8 mouse cellular contexts compared by ENCODE assay signal in genomic region chr4:21776091-21776945, GRCm38 (mm10). TPM values are rescaled to one million over a fixed set of nuclear protein-coding genes. Genes with fewer than 3 reads are reported as not detected.
A peak's percentile ranks its signal among the peaks of the same experiment; 100 is the strongest.
DNase-seq lines count a peak whose midpoint lies in the region; ATAC-seq and TF ChIP-seq lines count a peak whose summit lies in the region.

No protein-coding gene starts in this region.

- under 1% methylated on average over 46 of the region's 46 CpGs for WGBS in heart, embryonic 12.5 days
- WGBS in kidney, postnatal 0 days, result under 1% methylated on average over 45 of the region's 46 CpGs
- WGBS in liver, adult 2 months, result under 1% methylated on average over 46 of the region's 46 CpGs

- peak overlapping the region; percentile 83 for H3K4me3 ChIP-seq in brown adipose tissue, adult 24 weeks (ENCODE audit: insufficient read depth, low read depth, low read length)
- H3K4me3 ChIP-seq in heart, embryonic 12.5 days, result peak overlapping the region; percentile 79
- peak overlapping the region; percentile 96 for H3K4me3 ChIP-seq in kidney, postnatal 0 days (replicated peaks; ENCODE audit: low read depth, low read length)
- H3K4me3 ChIP-seq in liver, adult 2 months (ENCODE audit: insufficient read depth, low read depth, low read length), result peak overlapping the region; percentile 100
- peak overlapping the region; percentile 85 for H3K4me3 ChIP-seq in myocyte

- H3K79me2 ChIP-seq in liver, adult 2 months (ENCODE audit: control insufficient read depth, insufficient read depth, low read length), result peaks cover 10% of the 10 kb centered on the region
- peaks cover 21% of the 10 kb centered on the region for H3K79me2 ChIP-seq in myocyte (ENCODE audit: control insufficient read depth, insufficient read depth)

- ATAC-seq in erythroid progenitor cell, adult 5-6 weeks (replicated peaks; ENCODE audit: low FRiP score, poor library complexity, severe bottlenecking), result peak; percentile 91
- ATAC-seq in heart, embryonic 12.5 days (ENCODE audit: insufficient number of reproducible peaks, low FRiP score), result peak; percentile 98
- peak; percentile 98 for ATAC-seq in kidney, postnatal 0 days (replicated peaks; ENCODE audit: low FRiP score, low read depth)

- H3K9ac ChIP-seq in heart, embryonic 12.5 days, result peak overlapping the region; percentile 85
- H3K9ac ChIP-seq in kidney, postnatal 0 days (ENCODE audit: low read depth, low read length), result peak overlapping the region; percentile 86
- H3K9ac ChIP-seq in liver, adult 2 months (ENCODE audit: low read depth, low read length), result peak overlapping the region; percentile 99

- H3K4me2 ChIP-seq in heart, embryonic 12.5 days, result peak overlapping the region; percentile 78
- H3K4me2 ChIP-seq in kidney, postnatal 0 days (ENCODE audit: low read length), result peak overlapping the region; percentile 77
- peak overlapping the region; percentile 89 for H3K4me2 ChIP-seq in myocyte (ENCODE audit: low read depth)

- no peak for TF ChIP-seq CTCF in kidney, postnatal 0 days (IDR thresholded peaks at IDR 0.05; ENCODE audit: low read depth)
- TF ChIP-seq CTCF in liver, adult 2 months (IDR thresholded peaks at IDR 0.05; ENCODE audit: low read depth, low read length), result no peak

- H3K9me3 ChIP-seq in heart, embryonic 12.5 days (replicated peaks), result no peaks in the 10 kb centered on the region
- H3K9me3 ChIP-seq in kidney, postnatal 0 days (replicated peaks; ENCODE audit: low read length), result no peaks in the 10 kb centered on the region

- peak overlapping the region; percentile 63 for H3K27ac ChIP-seq in brown adipose tissue, adult 24 weeks (replicated peaks; ENCODE audit: low read depth, low read length)
- H3K27ac ChIP-seq in heart, embryonic 12.5 days (ENCODE audit: poor library complexity, severe bottlenecking), result peak overlapping the region; percentile 41; the same call in 1 of the 2 replicates
- no peak overlapping the region for H3K27ac ChIP-seq in kidney, postnatal 0 days
- H3K27ac ChIP-seq in liver, adult 2 months (replicated peaks; ENCODE audit: insufficient read depth, low read depth, low read length), result peak overlapping the region; percentile 89

- TF ChIP-seq POLR2A in liver, adult 2 months (IDR thresholded peaks at IDR 0.05; ENCODE audit: extremely low read depth, insufficient read depth, low read length), result peak; percentile 68
- peak; percentile 91 for TF ChIP-seq POLR2A in myocyte (IDR thresholded peaks at IDR 0.05; ENCODE audit: insufficient read length, low read depth)

- DNase-seq in CD4-positive, CD25-positive, alpha-beta regulatory T cell, adult 2 months (ENCODE audit: low read depth, low spot score), result peak; percentile 92
- DNase-seq in kidney, postnatal 0 days (ENCODE audit: low spot score), result peak; percentile 94
- peak; percentile 69 for DNase-seq in liver, adult 2 months (ENCODE audit: extremely low read depth, low read depth, low spot score)
- peak; percentile 95 to 98 for DNase-seq in spleen, postnatal 4 days (ENCODE audit: low spot score in 2 of 2)

- H3K27me3 ChIP-seq in heart, embryonic 12.5 days (replicated peaks), result no peaks in the 10 kb centered on the region
- no peaks in the 10 kb centered on the region for H3K27me3 ChIP-seq in kidney, postnatal 0 days (ENCODE audit: insufficient read depth, low read length)
- H3K27me3 ChIP-seq in liver, adult 2 months (ENCODE audit: control insufficient read depth, insufficient read depth, low read length), result no peaks in the 10 kb centered on the region
- H3K27me3 ChIP-seq in myocyte (ENCODE audit: control insufficient read depth, insufficient read depth, insufficient read length), result no peaks in the 10 kb centered on the region

- H3ac ChIP-seq in myocyte (ENCODE audit: control insufficient read depth, insufficient read length), result peak overlapping the region; percentile 48

- H3K36me3 ChIP-seq in heart, embryonic 12.5 days, result peaks cover 4% of the 10 kb centered on the region
- H3K36me3 ChIP-seq in kidney, postnatal 0 days (ENCODE audit: insufficient read depth, low read length), result 0 out of 2 replicates have a peak, but pooled peaks cover 2% of the 10 kb centered on the region
- H3K36me3 ChIP-seq in liver, adult 2 months (ENCODE audit: control insufficient read depth, insufficient read depth, low read length), result peaks cover 3% of the 10 kb centered on the region; the same call in 1 of the 2 replicates
- H3K36me3 ChIP-seq in myocyte (ENCODE audit: control insufficient read depth, insufficient read depth), result no peaks in the 10 kb centered on the region

- H3K4me1 ChIP-seq in brown adipose tissue, adult 24 weeks (ENCODE audit: control insufficient read depth, insufficient read depth, insufficient read length, low read length), result 0 out of 2 replicates have a peak, but pooled peaks cover 6% of the 10 kb centered on the region
- peaks cover 6% of the 10 kb centered on the region; the same call in 1 of the 2 replicates for H3K4me1 ChIP-seq in heart, embryonic 12.5 days (replicated peaks)
- H3K4me1 ChIP-seq in kidney, postnatal 0 days (replicated peaks; ENCODE audit: insufficient read depth, low read length), result 0 out of 2 replicates have a peak, but pooled peaks cover 4% of the 10 kb centered on the region
- peaks cover 4% of the 10 kb centered on the region; the same call in 1 of the 2 replicates for H3K4me1 ChIP-seq in liver, adult 2 months (ENCODE audit: control insufficient read depth, insufficient read depth, low read length)

TF ChIP-seq in myocyte, 11 proteins besides CTCF, POLR2A, EP300 and RAD21:
- TF ChIP-seq POLR2AphosphoS2 (IDR thresholded peaks at IDR 0.05; ENCODE audit: insufficient read length, low read depth), result peak; percentile 84
- no peak for TF ChIP-seq TCF12 (IDR thresholded peaks at IDR 0.05; ENCODE audit: insufficient read depth, poor library complexity, severe bottlenecking)
- no peak for TF ChIP-seq REST (IDR thresholded peaks at IDR 0.05; ENCODE audit: insufficient read depth, insufficient read length)
- no peak for TF ChIP-seq CEBPB (IDR thresholded peaks at IDR 0.05; ENCODE audit: insufficient read depth, poor library complexity, severe bottlenecking)
- TF ChIP-seq E2F4 (IDR thresholded peaks at IDR 0.05; ENCODE audit: insufficient read depth), result no peak

RNA-seq across cellular contexts. Expression of gene Tstd3, which starts 9.3 kb away (rescaled TPM):
- polyA plus RNA-seq in brown adipose tissue, adult 24 weeks (2012; ENCODE audit: insufficient read depth, insufficient read length, missing spikeins), result 44.4 and 45.0 TPM in 2 replicates
- 5.4 and 10.9 TPM in 2 replicates for total RNA-seq in erythroid progenitor cell, adult 5-6 weeks (2015; ENCODE audit: low replicate concordance)
- total RNA-seq in erythroid progenitor cell, adult 5-6 weeks (2017; ENCODE audit: low replicate concordance), result 1.5 and 8.5 TPM in 2 replicates
- 22.5 and 23.5 TPM in 2 replicates for polyA plus RNA-seq in heart, embryonic 12.5 days (2016; fragmentation: Nextera tagmentation; extraction: Ambion mirVana)
- 10.8 and 14.0 TPM in 2 replicates for polyA plus RNA-seq in kidney, postnatal 0 days (2015; fragmentation: Nextera tagmentation; extraction: Ambion mirVana)
- 23.7 and 32.0 TPM in 2 replicates for total RNA-seq in liver, adult 2 months (2014; rRNA removed)
- 5.4 and 8.3 TPM in 2 replicates for polyA plus RNA-seq in liver, adult 2 months (2012; rRNA removed)
- polyA plus RNA-seq in myocyte (2012; fragmentation: generic; extraction: Trizol), result 7.5 TPM

RNA-seq across cellular contexts. Expression of gene Usp45, which starts 9.4 kb away (rescaled TPM):
- 8.4 and 9.5 TPM in 2 replicates for polyA plus RNA-seq in brown adipose tissue, adult 24 weeks (2012; ENCODE audit: insufficient read depth, insufficient read length, missing spikeins)
- 56.6 and 69.2 TPM in 2 replicates for total RNA-seq in erythroid progenitor cell, adult 5-6 weeks (2015; ENCODE audit: low replicate concordance)
- 40.2 and 46.3 TPM in 2 replicates for total RNA-seq in erythroid progenitor cell, adult 5-6 weeks (2017; ENCODE audit: low replicate concordance)
- 10.1 and 10.4 TPM in 2 replicates for polyA plus RNA-seq in heart, embryonic 12.5 days (2016; fragmentation: Nextera tagmentation; extraction: Ambion mirVana)
- polyA plus RNA-seq in kidney, postnatal 0 days (2015; fragmentation: Nextera tagmentation; extraction: Ambion mirVana), result 4.0 and 4.7 TPM in 2 replicates
- total RNA-seq in liver, adult 2 months (2014; rRNA removed), result 10.2 and 11.8 TPM in 2 replicates
- 1.7 and 2.0 TPM in 2 replicates for polyA plus RNA-seq in liver, adult 2 months (2012; rRNA removed)
- 3.8 TPM for polyA plus RNA-seq in myocyte (2012; fragmentation: generic; extraction: Trizol)

RNA-seq across cellular contexts. Expression of gene Ccnc, which starts 48.8 kb away (rescaled TPM):
- 25.5 and 30.2 TPM in 2 replicates for polyA plus RNA-seq in brown adipose tissue, adult 24 weeks (2012; ENCODE audit: insufficient read depth, insufficient read length, missing spikeins)
- total RNA-seq in erythroid progenitor cell, adult 5-6 weeks (2015; ENCODE audit: low replicate concordance), result 24.5 and 28.5 TPM in 2 replicates
- total RNA-seq in erythroid progenitor cell, adult 5-6 weeks (2017; ENCODE audit: low replicate concordance), result 19.3 and 23.9 TPM in 2 replicates
- polyA plus RNA-seq in heart, embryonic 12.5 days (2016; fragmentation: Nextera tagmentation; extraction: Ambion mirVana), result 30.5 and 31.1 TPM in 2 replicates
- polyA plus RNA-seq in kidney, postnatal 0 days (2015; fragmentation: Nextera tagmentation; extraction: Ambion mirVana), result 37.4 and 40.2 TPM in 2 replicates
- 15.9 and 19.0 TPM in 2 replicates for total RNA-seq in liver, adult 2 months (2014; rRNA removed)
- polyA plus RNA-seq in liver, adult 2 months (2012; rRNA removed), result 4.4 and 6.0 TPM in 2 replicates
- 8.5 TPM for polyA plus RNA-seq in myocyte (2012; fragmentation: generic; extraction: Trizol)
